Mouse (Mus musculus) lung, postnatal 25 days (tissue): ENCODE measurements around the gene Kdm5d.

Experiments
- DNase-seq: peaks from one replicate; pipeline ENCODE4 v3.0.0; 2022; ENCODE audit warnings: low spot score

The Kdm5d gene

GRCm38 (mm10) chrY:897393-898227, at the start of gene Kdm5d:
TSS of gene Kdm5d (plus strand) at chrY:897788.
- no peak for DNase-seq

GRCm38 (mm10) chrY:872404-872803, 25.2 kb upstream of the Kdm5d start:
- DNase-seq, result no peak

DNA sequence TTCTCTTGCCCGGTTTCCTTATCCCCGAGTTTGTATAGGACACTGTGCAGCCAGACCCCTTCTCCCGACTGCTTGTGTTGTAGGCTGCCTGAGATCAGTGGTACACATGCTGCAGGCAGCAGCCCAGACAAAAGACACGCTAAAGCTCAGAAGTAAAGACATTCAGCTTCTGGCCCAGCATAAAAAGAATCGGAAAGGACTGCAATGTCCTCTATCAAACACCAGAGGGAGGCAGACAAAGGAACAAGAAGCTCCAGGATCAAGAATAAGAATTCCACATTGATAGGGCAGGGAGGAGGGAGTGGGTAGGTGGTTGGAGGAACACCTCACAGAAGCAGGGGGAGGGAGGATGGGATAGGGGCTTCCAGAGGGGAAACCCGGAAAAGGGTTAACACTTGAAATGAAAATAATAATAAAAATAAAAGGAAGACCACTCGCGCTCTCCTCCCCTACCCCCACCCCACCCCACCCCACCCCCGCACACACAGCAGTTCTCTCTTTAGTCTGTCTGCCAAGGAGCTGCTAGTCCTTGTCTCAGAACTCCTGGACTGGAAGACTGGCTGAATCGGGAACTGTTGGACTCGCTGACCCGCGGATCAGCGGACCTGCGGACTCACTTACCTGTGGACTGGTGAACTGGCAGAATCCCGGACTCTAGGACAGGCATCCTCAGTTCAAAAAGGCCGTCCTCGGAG, 24.6 kb upstream of the Kdm5d start:
- no peak for DNase-seq
